Mouse (Mus musculus) erythroblast, adult 5-6 weeks (primary cell): ENCODE data around the gene Prkaa2. TPM values are rescaled to one million over a fixed set of nuclear protein-coding genes. Genes with fewer than 3 reads are reported as not detected.

ENCODE experiments used
- ATAC-seq: replicated peaks from 2 replicates; pipeline ENCODE4 v1.8.0; 2016; ENCODE audit warnings: moderate number of reproducible peaks, mild to moderate bottlenecking, moderate TSS enrichment, inconsistent platforms; ENCODE audit not compliant: poor library complexity, low FRiP score, severe bottlenecking
- total RNA-seq, 2 experiments: library from RNA; stranded (forward) in 1 of 2; stranded (reverse) in 1 of 2; fragments of 150-400 nt in 1 of 2; fragments of 200-764, 138-1000 nt in 1 of 2; gene quantifications; 2 replicates each; pipeline versions ENCODE4 v1.2.3 to v1.2.4; 2015 to 2017; ENCODE audit warnings: low replicate concordance in 2 of 2

Gene Prkaa2
- total RNA-seq, 2 experiments from 2014 or later = 0.09 TPM; not detected in 1

- ATAC-seq = no peak
Measured at GRCm38 (mm10) chr4:105110684-105111035, 970 bp upstream of the Prkaa2 start.

GRCm38 (mm10) chr4:105109990-105110683 lies 447 bp upstream of the Prkaa2 start:
- no peak for ATAC-seq

- no peak for ATAC-seq
Measured at GRCm38 (mm10) chr4:105108641-105109198, 970 bp downstream of the Prkaa2 start.

GRCm38 (mm10) chr4:105107943-105108640 lies 1.6 kb downstream of the Prkaa2 start:
- ATAC-seq = no peak

GRCm38 (mm10) chr4:105104099-105104872 lies 5.4 kb downstream of the Prkaa2 start:
- no peak for ATAC-seq

GRCm38 (mm10) chr4:105101337-105101688 lies 8.4 kb downstream of the Prkaa2 start:
- no peak for ATAC-seq

- no peak for ATAC-seq
Measured at GRCm38 (mm10) chr4:105100508-105101336, 9.0 kb downstream of the Prkaa2 start.

GRCm38 (mm10) chr4:105098660-105099059 lies 11.0 kb downstream of the Prkaa2 start:
- no peak for ATAC-seq

GRCm38 (mm10) chr4:105098158-105098557 lies 11.5 kb downstream of the Prkaa2 start:
- ATAC-seq = no peak

GRCm38 (mm10) chr4:105095316-105095715 lies 14.4 kb downstream of the Prkaa2 start:
- no peak for ATAC-seq

GRCm38 (mm10) chr4:105093951-105094350 lies 15.7 kb downstream of the Prkaa2 start:
- no peak for ATAC-seq

GRCm38 (mm10) chr4:105090417-105090816 lies 19.3 kb downstream of the Prkaa2 start:
- no peak for ATAC-seq

GRCm38 (mm10) chr4:105089386-105089785 lies 20.3 kb downstream of the Prkaa2 start:
- ATAC-seq = no peak

- no peak for ATAC-seq
Measured at GRCm38 (mm10) chr4:105088671-105089070, 21.0 kb downstream of the Prkaa2 start.

- no peak for ATAC-seq
Measured at GRCm38 (mm10) chr4:105076152-105076551, 33.5 kb downstream of the Prkaa2 start.

GRCm38 (mm10) chr4:105071761-105072427 lies 37.8 kb downstream of the Prkaa2 start:
- no peak for ATAC-seq

GRCm38 (mm10) chr4:105070982-105071381 lies 38.7 kb downstream of the Prkaa2 start:
- no peak for ATAC-seq

- ATAC-seq = no peak
Measured at GRCm38 (mm10) chr4:105051291-105051690, 58.4 kb downstream of the Prkaa2 start.

- ATAC-seq = no peak
Measured at GRCm38 (mm10) chr4:105050041-105050440, 59.6 kb downstream of the Prkaa2 start.
